Mouse (Mus musculus) MEL (cell line): ENCODE data around the gene Mgll.

Source experiments
- CTCF ChIP-seq, 3 experiments: IDR thresholded peaks in 2 of 3; conservative IDR thresholded peaks in 1 of 3; 2 replicates each; pipeline ENCODE4 v1.5.1; 2011 to 2012; ENCODE audit warnings: low read length in 3 of 3, low read depth in 2 of 3, mild to moderate bottlenecking in 2 of 3, improper control_type of control experiment in 1 of 3, inconsistent platforms in 1 of 3, mixed read lengths in 1 of 3, moderate library complexity in 1 of 3; ENCODE audit not compliant: control insufficient read depth in 1 of 3, insufficient read depth in 1 of 3, poor library complexity in 1 of 3, severe bottlenecking in 1 of 3
- E2F4 ChIP-seq: IDR thresholded peaks from 2 replicates; pipeline ENCODE4 v1.6.1; 2011; ENCODE audit warnings: low read depth, low read length, improper control_type of control experiment, borderline replicate concordance
- ELF1 ChIP-seq: IDR thresholded peaks from 2 replicates; pipeline ENCODE4 v1.6.1; 2014; ENCODE audit warnings: low read depth, mild to moderate bottlenecking, inconsistent platforms, low read length, improper control_type of control experiment, moderate library complexity
- MAX ChIP-seq: IDR thresholded peaks from 2 replicates; pipeline ENCODE4 v1.6.1; 2011; ENCODE audit warnings: low read length, improper control_type of control experiment
- POLR2AphosphoS5 ChIP-seq: IDR thresholded peaks from 2 replicates; pipeline ENCODE4 v1.6.1; 2012; ENCODE audit warnings: low read depth, borderline replicate concordance, mild to moderate bottlenecking, inconsistent platforms, low read length, moderate library complexity, mixed read lengths
- TBP ChIP-seq: IDR thresholded peaks from 2 replicates; pipeline ENCODE4 v1.8.0; 2011; ENCODE audit warnings: low read depth, low read length, improper control_type of control experiment
- ZNF384 ChIP-seq: IDR thresholded peaks from 2 replicates; pipeline ENCODE4 v1.6.1; 2012; ENCODE audit warnings: low read depth, mild to moderate bottlenecking, inconsistent platforms, low read length, improper control_type of control experiment

DNA sequence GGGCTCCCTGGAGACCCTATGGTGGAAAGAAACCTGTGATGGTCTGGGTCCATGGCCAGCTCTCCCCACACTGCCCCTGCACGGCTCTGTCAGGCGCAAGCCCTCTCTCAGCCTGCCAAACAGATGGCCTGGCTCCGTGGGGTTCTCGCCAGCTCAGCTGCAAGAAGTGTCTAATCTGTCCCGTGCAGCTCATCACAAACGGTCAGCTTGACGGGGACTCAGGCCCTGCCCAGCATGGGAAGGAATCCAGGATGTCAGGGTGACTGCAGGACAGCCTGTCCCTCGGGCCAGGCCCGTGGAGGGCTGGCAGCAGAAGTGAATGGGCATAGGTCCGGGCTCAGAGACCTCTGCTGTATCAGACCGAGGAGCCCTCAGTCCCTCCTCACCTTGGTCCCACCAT lies 97.7 kb downstream of the Mgll start:
- no peak for TF ChIP-seq ZNF384
- TF ChIP-seq ELF1, result no peak
- TF ChIP-seq MAX, result no peak
- no peak for TF ChIP-seq E2F4
- TF ChIP-seq CTCF (IDR thresholded peaks at IDR 0.05 in 2 of 3, conservative IDR thresholded peaks at IDR 0.05 in 1 of 3; ENCODE audit: control insufficient read depth in 1 of 3, insufficient read depth in 1 of 3, low read depth in 2 of 3, low read length in 3 of 3, poor library complexity in 1 of 3, severe bottlenecking in 1 of 3), result no peak
- no peak for TF ChIP-seq TBP
- TF ChIP-seq POLR2AphosphoS5, result no peak
